Mouse (Mus musculus) olfactory bulb, adult 2 months (tissue): ENCODE results near the gene Ocel1.

Source experiments
- CTCF ChIP-seq: fragments of 200-500 bp; IDR thresholded peaks from 2 replicates; pipeline ENCODE4 v1.5.1; 2012; ENCODE audit warnings: low read depth, mild to moderate bottlenecking, low read length, moderate library complexity; ENCODE audit not compliant: insufficient read depth
- POLR2A ChIP-seq: fragments of 200-500 bp; IDR thresholded peaks from 2 replicates; pipeline ENCODE4 v1.6.1; 2012; ENCODE audit warnings: mild to moderate bottlenecking, low read depth, low read length, moderate library complexity; ENCODE audit not compliant: insufficient read depth

DNA sequence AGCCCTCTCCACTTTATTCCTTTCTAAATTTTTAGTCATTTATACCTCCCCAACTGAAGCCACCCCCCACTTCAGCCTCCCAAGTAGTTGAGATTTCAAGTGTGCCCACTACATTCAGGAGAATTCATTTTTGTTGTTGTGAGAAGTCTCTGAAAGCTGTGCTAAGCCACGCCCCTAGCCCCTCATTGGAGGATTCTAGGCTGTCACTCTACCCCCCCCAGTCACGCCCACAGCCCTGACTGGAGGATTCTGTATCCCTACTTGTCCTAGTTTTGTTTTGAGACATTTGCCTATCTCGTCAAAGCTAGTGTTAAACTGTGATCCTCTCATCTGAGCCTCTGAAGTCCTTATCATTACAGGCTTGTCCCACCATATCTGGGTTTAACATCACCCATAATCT is 21.8 kb downstream of the Ocel1 start:
- TF ChIP-seq CTCF: no peak
- no peak for TF ChIP-seq POLR2A
